Mouse (Mus musculus): ENCODE results near the gene Igfbp7.

The Igfbp7 gene

DNA sequence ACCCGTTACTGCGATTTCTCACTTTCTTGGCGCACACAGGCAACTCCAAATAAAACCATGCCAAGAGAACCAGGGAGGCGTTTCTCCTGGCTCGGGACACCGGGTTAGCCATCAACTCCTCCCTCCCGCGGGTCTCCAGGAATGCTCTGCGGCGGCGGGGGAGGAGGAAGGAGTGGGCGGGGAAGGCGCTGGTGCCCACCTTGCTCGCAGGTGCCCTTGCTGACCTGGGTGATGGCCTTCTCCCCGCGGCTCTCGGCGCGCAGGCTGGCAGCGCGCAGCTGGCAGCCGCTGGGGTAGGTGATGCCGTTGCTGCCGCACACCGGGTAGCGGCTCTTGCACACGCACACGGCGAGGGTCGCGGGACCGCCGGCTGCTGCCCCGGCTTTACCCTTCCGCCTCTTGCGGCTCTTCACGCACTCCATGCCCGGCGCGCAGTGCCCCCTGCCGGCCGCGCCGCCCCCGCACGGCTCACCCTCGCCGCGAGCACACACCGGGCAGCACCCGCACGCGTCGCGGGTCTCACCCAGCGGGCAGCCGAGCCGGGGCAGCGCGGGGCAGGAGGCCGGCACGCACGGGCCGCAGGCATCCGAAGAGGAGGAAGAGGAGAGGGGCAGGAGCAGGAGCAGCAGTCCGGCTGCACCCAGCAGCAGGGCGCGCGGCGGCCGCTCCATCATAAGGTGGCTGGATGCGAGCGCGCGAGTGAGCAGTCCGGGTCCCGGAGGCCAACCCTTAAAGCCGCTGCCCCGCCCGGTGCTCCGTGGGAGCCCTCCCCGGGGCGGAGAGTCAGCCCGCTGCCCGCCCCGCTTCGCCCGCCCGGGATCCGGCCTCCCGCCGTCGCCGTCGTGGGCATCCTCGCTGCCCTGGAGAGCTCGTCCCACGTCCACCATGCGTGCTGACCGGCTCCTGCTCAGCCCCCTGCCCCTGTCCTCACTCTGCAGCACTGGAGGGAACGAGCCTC lies at the start of gene Igfbp7:
TSS of gene Igfbp7 (minus strand) at position 701 of the 958 bp plus-strand sequence.
- peak; percentile 99 for DNase-seq

DNA sequence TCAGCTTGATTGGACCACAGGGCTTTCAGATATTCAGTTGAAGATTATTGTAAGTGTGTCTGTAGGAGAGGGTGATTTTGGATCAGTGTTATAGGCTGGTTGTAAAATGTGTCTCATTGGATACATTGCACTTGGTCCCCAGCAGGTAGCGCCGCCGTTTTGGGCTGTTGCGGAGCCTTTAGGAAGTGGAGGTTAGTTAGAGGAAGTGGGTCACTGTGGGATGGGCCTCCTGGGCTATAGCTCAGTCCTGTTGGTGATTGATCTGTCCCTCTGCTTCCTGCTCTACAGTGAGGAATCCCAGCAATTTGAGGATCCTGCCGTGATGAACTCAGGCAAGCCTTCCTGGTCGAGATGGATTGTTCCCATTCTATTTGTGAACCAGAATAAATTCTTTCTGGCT lies 44.3 kb upstream of the Igfbp7 start:
- peak; percentile 64 for DNase-seq

DNA sequence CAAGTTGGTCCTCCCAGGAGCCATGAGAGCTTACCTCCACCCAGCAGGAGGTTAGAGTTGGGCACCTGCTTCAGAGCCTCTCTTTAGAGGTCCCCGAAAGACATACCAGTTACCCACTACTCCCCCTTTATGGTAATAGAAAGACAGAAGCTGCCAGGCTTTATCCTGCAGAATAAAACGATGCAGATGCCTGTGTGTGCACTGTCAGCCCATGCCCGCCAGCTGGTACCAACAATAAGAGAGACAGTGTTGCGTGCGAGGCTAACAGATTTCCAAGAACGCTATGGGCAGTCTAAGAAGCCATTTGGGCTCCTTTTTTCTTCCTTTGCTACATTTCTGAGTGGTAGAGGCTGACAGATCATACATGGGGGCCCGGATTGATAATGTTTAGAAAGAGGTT lies 41.7 kb upstream of the Igfbp7 start:
- peak; percentile 45 for DNase-seq

DNA sequence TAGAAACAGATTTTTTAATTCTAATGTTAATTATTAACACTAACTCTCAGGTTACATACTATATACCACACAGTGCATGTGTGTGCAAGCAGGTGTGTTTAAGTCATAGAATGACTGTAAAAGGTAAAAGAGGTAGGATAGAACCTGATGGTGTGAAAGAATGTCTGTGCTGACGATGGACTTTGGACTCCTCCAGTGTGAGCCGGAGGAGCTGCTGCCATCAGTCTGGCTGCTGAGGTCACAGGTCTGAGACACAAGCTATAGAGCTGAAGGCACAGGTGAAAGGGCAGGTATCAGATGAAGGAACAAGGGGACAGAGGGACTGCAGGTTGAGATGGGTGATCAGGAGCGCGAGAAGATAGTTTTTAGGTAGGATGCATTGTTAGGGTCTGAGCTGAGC lies 37.6 kb upstream of the Igfbp7 start:
- peak; percentile 4 for DNase-seq

DNA sequence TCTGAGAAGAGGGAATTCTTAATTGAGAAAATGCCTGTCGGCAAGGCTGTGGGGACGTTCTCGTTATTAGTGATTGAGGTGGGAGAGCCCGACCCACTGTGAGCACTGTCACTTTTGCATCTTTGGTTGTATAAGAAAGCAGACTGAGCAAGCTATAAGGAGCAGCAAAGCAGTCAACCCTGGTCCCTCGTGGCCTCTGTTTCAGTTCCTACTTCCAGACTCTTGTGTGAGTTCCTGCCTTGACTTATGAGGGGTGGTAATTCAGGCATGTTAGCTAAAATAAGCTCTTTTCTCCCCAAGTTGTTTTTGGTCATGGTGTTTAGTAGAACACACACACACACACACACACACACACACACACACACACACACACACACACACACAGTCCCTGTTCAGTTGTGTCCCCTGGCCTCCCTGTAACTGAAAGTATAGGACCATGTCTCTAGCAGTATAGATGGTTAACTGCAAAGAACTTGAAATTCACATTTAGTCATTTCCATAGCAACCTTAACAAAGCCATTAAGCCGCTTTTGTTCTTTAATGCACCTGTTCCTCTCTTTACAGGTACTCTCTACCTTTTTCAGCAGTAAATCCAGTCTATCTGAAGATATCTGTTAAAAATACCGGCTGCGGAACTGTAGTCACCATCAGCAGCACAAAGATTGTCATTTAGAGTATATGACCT lies 36.2 kb upstream of the Igfbp7 start:
- DNase-seq: peak; percentile 72

DNA sequence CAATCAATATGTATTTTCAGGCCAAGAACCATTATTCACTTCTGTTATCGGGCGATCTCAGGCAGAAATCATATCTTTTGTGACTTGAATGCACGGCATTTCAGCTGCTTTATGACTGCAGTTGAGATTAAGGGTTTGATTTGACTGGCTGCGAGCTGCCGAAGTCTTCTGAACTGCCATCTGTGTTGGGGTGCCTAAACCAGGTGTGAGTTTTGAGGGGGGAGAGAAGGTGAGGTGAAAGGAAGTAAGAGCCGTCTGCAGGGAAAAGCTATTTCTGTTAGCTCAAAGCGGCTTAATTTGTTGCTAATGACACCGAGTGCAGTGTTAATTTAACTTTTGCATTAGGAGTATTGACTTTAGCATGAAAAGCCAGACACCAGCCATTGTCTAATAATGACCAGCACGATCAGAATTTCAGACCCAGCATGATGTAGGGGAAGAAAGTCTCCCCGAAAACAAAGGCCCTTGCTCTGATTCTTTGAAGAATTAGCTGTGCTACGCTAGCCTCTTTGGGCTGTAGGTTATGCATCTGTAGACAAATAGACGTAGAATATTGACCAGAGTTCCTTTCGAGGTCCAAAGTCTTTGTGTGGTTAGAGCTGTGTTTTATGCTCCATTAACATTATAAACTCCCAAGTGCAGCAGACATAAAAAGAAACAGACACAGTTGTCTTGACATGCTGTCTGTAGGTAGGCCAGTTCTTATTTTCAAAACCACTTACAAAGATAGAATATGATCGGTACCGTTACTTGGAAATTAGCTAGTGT lies 35.2 kb upstream of the Igfbp7 start:
- DNase-seq: peak; percentile 36

DNA sequence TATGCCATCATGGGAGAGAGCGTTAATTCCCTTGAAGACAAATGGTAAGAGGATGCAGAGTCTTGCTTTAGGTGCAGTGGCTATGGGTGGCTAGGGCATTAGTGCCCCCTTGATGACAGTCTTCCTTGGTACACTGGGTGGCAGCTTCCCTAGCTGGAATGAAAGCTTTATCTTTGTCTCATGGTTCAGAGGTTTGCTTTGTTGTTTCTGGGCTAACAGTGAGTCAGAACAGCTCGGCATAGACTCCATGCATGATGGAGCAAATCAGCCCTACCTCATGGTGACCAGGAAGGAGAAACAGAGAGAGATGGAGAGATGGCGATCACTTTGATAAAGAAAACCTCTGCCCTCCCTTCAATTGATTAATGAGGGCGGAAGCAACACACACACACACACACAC lies 28.5 kb upstream of the Igfbp7 start:
- peak; percentile 66 for DNase-seq

DNA sequence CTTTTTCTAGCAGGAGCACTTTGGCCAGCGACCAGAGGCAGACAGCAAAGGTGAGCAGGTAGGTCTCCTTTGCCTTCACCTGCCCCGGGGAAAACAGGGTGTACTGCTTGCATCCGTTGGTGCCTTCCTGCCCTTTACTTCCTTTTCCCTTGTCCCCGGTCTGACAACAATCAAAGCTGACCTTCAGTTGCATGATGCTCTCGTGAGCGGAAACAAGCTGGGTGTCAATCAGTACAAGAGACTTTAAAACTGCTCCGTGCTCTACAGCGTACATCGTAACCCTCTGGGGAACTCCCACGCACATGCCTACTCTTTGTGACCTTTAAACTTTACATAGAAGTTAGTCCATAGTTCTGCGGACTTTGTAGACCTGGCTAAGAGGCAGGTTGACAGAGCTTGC lies 26.2 kb upstream of the Igfbp7 start:
- DNase-seq: peak; percentile 81

DNA sequence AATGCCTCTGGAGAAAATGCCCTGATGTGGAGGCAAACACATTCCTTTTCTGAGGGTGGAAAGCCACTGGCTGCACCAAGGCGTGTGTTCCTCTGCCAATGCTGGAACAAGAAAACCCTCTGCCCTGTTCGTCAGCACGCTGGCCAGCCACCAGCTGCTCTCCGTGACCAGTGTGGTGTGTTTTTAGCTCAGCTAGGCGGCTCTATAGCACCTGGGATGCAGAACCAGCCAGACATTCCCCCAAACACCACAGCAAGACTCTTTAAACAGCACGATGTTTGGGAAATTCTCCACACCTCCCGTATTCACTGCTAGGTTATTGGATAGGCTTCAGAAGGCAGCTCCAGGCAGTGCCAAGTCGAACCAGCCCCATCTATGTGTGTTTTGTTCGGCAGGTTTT lies 25.7 kb upstream of the Igfbp7 start:
- peak; percentile 85 for DNase-seq

DNA sequence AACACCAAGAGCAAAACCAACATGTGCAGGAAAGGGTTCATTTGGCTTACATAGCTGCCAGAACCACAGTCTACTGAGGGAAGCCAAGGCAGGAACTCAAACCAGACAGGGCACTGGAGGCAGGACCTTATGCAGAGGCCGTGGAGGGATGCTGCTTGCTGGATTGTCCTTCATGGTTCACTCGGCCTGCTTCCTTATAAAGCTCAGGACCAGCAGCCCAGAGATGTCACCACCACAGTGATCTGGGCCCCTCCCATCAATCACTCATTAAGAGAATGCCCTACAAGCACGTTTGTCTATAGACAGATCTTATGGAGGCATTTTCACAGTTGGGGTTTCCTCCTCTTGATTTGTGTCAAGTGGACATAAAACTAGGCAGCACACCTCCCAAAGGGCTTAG lies 25.3 kb upstream of the Igfbp7 start:
- DNase-seq: peak; percentile 80

DNA sequence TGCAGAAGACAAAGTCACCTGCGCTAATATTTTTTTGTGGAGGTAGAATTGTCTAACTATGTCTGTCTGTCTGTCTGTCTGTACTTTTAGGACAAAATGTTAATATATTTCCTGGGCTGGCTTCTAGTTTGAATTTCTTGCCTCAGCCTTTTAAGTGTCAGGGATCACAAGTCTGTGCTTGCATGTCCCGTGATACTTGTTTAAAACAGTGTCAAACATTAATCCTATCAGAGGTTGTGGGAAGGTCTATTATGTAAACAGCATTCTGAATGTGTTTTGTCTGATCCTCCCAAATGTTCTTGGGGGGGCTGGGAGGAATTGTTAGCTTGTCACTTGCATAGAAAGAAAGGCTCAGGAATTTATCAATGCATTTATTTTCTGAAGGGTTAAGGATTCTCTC lies 24.6 kb upstream of the Igfbp7 start:
- DNase-seq: peak; percentile 6

DNA sequence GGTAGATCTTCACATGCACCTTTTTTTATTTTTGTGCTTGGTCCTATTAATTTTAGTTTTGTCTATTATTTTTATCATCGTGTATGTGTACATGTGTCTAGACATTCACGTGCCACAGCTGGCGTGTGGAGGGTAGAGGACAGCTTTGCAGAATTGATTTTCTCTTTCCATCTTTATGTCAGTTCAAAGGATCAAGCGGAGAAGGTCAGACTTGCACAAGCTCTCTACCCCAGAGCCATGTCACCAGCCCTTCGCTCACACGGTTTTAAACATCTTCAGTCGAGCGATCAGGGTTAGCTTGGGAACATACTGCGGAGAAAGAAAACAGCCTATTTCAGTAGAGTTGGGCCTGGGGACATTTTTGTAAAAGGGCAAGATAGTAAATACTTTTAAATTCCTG lies 23.2 kb upstream of the Igfbp7 start:
- peak; percentile 83 for DNase-seq

DNA sequence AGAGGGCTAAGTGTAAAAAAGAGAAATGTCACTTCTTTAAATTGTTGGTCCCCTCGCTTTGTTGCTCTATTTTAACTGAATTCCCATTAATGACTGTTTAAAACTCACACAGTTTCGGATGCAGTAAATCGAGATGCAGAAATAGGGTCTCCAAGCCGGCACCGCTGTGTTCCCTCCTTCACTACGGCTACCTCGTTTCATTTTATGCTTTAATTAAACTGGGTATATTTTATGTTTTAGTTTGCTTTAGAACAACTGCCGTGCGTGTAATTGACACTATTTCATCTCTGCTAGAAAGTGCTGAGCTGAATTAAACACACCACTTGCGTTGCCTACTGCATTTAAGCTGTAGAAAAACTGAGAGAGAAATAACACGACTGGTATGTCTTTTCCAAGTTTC lies 22.6 kb upstream of the Igfbp7 start:
- DNase-seq: peak; percentile 17

DNA sequence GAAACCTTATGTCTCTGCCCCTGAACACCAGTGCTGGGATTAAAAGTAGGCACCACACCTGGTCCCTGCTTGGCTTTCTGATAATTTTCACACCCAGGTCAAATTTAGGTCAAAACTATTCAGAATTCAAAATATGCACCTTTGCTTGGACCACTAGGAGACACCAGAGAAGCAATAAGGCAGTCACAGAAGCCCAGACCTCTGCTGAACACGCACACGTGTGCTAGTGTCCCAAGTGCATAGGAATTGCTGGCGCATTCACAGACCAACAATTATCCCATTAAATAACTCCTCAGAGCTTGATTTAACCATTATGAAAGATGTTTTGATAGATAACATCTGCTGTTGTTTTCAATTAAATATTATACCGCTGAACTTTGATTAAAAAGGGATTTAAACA lies 22.2 kb upstream of the Igfbp7 start:
- peak; percentile 57 for DNase-seq

DNA sequence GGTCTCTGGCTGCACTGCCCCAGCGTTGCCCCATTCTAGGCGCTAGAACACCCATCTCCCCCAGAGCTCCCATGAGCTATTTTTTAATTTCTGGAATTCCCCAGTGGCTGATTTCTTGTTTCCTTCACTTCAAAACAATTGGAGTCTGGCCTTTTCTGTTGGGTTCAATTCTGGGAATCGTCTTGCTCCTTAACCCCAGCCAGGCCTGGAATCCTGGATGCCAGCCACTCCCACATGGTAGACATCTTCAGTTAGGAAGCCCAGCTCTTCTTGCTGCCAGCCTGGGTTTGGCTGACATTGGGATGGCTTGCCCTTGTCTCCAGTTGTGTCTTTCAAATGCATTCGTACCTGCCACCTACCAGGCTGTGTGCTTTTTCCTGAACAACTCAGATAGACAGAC lies 20.7 kb upstream of the Igfbp7 start:
- DNase-seq: peak; percentile 86

DNA sequence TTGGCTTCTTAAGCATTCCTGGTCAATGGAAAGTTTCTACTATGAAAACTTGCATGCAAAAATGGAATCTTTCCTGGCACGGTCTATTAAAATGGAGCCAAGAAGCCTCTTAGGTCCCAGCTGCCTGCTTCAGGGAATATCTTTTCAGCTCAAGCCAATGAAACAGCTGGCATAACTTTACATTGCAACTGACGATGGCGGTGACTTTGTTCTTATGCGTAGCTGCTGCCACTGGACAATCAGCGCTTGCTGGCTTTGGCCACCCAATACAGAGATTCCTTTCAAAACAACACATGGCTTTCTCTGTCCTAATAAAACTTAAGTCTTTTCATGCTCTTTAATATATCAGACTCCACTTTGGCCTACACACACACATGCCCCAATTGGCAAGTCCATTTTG lies 20.1 kb upstream of the Igfbp7 start:
- peak; percentile 86 for DNase-seq

DNA sequence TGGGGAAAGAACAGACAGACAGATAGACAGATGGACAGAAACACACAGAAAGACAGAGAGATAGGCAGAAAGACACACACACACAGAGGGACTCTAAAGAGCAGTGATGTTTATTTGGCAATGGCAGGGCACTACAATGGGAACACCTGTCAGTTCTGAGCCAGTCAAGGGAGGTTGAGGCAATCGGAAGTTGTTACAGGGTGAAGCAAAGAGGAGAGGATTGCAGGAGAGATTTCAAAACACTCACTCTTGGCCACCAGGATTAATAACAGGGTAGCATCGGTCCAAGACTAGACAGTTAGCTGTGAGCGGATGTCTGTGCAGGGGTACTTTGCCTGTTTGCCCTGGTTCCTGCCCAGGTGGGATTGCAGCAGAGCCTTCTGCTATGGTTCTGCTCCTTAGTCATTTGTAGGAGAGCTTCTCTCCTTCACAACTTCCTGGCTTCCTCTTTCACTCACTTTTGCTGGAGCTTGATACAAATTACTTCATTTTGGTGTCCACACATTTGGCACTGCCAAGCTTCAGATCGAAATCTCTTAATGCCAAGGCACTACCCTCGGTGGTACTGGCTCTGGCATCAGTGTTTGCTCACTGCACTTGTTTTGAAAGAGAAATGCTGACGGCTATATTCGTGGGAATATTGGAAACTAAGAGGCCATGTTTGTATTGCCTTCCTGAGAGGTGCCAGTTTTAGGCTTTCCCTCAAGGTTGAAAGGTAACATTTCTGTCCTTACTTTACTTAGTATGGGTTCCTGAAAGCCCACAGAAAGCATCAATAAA lies 18.1 kb upstream of the Igfbp7 start:
- DNase-seq: peak; percentile 71

DNA sequence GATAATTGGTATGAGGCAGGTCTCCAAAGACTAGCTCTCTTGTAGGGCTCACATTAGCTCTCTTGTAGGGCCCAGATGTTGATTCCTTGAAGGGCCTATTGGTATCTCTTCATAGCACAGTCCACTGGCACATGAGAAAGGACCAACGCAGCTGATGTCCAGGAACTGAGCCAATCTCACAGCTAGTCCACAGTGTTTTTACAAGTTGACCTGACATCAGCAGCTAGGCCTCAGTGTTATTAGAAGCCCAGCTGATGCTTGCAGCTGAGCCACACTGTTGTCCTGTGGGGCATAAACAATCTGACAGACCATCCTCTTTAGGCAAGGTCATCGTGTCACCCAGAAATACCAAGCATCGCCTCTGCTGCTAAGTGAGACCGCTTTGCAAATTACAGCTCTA lies 11.7 kb upstream of the Igfbp7 start:
- peak; percentile 89 for DNase-seq

DNA sequence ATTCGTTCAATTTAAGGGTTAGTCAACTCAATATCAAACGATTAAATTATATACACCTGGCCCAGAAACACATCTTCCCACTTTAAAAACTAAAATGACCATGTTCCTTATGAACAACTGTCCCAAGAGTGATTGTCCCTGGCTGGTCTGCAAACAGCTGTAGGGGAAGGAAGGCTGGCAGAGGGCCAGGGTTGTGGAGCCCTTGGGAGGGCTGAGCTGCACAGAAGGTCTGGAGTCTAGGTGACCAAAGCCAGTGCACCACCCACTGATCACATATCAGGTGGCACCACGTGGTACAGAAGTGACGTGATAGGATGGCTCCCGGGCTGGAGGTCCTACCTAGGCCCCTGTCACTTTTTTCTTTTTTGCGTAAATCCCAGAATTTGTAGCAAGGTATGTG lies 8.2 kb upstream of the Igfbp7 start:
- DNase-seq: peak; percentile 85

DNA sequence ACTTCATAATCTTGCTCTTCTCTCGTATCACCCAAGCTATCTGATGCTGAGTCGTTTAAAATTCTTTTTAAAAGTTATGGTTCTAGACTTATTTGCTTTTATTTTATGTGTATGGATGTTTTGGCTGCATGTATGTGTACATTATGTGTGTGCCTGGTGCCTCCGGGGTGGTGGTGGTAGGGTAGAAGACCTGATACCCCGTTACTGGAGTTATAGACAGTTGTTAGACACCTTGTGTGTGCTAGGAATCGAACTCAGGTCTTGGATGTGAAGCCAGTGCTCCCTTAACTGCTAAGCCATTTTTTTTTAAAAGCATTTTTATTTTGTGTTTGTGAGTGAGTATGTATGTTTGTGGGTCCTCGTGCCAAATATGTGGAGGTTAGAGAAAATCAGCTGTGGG lies 689 bp upstream of the Igfbp7 start:
- peak; percentile 80 for DNase-seq

DNA sequence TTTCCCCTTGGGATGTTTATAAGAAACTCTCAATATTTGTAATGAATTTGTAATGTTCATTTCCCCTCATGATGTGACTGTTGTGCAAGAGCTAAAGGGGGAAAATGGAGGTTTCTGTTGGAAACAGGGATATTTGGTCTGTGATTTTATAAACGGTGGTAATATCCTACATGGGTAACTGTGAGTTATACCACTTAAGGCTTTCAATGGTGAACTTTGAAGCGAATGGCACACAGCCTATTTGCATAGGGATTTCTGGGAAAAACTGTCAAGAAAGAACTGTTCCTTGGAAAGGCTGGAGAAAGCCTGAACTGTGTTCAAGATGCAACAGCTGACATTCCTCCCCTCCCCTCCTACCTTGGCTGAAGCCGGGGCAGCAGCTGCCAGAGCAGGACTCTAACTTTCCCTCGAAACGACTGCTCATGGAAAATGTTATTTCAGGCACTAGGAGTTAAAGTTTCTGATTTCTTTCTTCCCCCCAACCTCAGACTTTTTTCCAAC lies 1.4 kb downstream of the Igfbp7 start:
- DNase-seq: peak; percentile 98

DNA sequence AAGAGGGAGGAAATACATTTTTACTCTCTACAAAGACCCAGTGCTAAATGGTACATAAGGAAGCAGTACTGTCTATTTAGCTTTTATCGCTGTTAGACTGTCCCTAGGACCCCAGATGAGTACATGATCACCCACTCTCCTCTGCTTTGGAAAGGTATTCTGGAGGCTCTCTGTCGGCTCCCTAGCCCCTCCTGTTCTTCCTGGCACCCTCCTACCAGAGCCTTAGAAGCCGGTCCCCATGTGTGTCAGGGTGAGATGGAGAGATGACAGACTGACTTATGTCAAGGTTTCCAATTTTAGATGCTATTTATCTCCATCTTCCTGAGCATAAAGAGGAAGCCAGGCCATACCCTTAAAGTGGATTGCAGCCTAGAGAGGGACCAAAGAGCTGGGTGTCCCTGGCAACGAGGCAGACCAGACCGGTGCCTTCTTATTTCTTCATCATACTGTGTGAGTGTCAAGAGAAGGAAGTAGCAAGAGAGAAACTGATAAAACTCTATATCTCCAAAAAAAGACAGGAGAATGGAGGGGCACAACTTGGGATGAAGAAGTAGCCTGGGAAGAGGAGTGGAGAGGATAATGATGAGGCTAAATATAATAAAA lies 2.3 kb downstream of the Igfbp7 start:
- DNase-seq: peak; percentile 88
